Mouse (Mus musculus) thymus, postnatal 0 days (tissue): Measurements from ENCODE around the gene Gm19684. TPM values are rescaled to one million over a fixed set of nuclear protein-coding genes. Genes with fewer than 3 reads are reported as not detected.
"Not testable (repeated sequence)": the region's sequence is repeated elsewhere in the genome, so short reads cannot be mapped to it uniquely, and the experiment has no call there.

ENCODE experiments used
- DNase-seq: peaks from one replicate; pipeline ENCODE4 v3.0.0-alpha.2; 2015; ENCODE audit warnings: low spot score
- polyA plus RNA-seq: library from polyadenylated mRNA; unstranded; fragments of >200 nt; fragmentation: Nextera tagmentation; extraction: Ambion mirVana; gene quantifications from 2 replicates; pipeline ENCODE4 v1.2.1, GENCODE M21; 2015

The Gm19684 gene
- 0.48 and 0.57 TPM in 2 replicates for polyA plus RNA-seq

- DNase-seq: peak; percentile 94
Measured at GRCm38 (mm10) chr17:36121352-36122020, at the start of gene Gm19684. Gm19684 (plus strand) TSS chr17:36121678.

- DNase-seq: not testable (repeated sequence)
Measured at GRCm38 (mm10) chr17:36081901-36082300, 39.6 kb upstream of the Gm19684 start.

GRCm38 (mm10) chr17:36082519-36083232 lies 38.8 kb upstream of the Gm19684 start:
- DNase-seq: not testable (repeated sequence)

DNA sequence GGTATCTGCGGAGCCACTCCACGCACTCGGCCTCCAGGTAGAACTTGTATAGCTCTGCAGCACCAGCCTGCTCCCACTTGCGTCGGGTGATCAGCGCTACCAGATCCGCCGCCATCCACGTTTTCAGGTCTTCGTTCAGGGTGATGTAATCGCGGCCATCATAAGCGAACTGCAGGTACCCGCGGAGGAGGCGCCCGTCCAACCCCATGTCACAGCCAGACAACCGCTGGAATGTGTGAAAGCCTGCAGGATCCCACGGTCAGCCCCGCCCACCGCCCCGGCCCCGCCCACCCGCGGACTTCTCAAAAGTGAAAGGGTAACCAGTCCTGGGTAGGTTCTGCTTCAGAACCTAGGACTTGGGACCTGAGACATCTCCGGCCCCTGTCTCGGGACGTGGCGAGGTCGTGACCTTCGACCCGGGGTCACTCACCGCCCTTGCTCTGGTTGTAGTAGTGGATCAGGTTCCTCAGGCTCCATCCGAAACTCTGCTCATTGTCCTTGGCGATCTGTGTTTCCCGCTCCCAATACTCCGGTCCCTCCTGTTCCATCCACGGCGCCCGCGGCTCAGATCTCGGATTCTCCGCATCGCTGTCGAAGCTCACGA lies 38.1 kb upstream of the Gm19684 start:
- peak; percentile 21 for DNase-seq

- DNase-seq: peak; percentile 25
Measured at GRCm38 (mm10) chr17:36083870-36084451, 37.5 kb upstream of the Gm19684 start.

DNA sequence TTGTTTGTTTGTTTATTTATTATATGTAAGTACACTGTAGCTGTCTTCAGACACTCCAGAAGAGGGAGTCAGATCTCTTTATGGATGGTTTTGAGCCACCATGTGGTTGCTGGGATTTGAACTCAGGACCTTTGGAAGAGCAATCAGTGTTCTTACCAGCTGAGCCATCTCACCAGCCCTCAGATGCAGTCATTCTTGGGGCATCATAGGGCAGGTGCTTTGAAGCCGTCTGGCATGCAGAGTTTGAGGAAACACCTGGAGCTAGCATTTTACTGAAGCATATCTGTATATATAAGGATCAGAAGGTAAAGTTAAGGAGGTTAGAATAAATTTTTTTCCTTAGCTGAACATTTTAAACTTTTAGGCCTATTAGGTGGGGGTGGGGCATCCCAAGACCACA lies 35.5 kb upstream of the Gm19684 start:
- peak; percentile 67 for DNase-seq

DNA sequence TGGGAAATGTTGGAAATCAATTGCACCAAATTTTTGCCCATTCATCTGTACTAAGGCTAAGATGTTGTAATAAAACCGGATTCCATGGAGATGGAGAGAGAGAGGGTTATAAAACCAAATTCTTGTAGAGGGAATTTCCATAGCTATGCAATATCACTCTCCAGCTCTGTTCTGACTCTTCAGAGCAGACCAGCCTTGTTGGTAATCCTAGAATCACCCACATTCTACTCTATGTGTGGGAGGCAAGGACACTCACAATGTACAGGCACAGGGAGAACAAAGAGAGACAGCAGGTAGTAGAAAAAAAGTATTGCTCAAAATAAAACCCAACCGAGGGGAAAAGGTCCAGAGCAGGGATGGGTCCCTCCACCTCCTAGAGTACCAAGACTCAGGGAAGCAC lies 29.5 kb upstream of the Gm19684 start:
- DNase-seq: not testable (repeated sequence)

GRCm38 (mm10) chr17:36092520-36092919 lies 29.0 kb upstream of the Gm19684 start:
- DNase-seq: not testable (repeated sequence)

GRCm38 (mm10) chr17:36093936-36094335 lies 27.5 kb upstream of the Gm19684 start:
- no peak for DNase-seq

- DNase-seq: not testable (repeated sequence)
Measured at GRCm38 (mm10) chr17:36099603-36100002, 21.9 kb upstream of the Gm19684 start.

GRCm38 (mm10) chr17:36102091-36102490 lies 19.4 kb upstream of the Gm19684 start:
- DNase-seq: not testable (repeated sequence)

DNA sequence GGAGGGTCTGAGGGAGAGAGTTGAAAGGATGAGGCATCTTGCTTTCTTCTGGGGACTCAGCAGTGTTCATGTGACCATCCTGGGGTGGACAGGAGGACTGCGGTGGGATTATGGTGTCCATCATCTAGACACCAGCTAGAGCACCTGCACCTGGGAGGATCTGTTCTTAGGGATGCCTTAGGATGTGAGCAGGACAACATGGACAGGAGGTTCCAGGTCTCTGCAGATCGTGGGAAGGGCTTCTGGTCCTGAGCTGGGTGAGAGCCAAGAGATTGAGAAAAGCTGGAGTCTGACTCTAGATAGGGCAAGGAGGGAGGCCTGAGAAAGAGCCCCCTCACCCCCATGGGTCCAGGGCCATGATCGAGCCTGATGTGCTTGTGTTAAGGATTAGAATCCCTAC lies 11.3 kb upstream of the Gm19684 start:
- DNase-seq: not testable (repeated sequence)

DNA sequence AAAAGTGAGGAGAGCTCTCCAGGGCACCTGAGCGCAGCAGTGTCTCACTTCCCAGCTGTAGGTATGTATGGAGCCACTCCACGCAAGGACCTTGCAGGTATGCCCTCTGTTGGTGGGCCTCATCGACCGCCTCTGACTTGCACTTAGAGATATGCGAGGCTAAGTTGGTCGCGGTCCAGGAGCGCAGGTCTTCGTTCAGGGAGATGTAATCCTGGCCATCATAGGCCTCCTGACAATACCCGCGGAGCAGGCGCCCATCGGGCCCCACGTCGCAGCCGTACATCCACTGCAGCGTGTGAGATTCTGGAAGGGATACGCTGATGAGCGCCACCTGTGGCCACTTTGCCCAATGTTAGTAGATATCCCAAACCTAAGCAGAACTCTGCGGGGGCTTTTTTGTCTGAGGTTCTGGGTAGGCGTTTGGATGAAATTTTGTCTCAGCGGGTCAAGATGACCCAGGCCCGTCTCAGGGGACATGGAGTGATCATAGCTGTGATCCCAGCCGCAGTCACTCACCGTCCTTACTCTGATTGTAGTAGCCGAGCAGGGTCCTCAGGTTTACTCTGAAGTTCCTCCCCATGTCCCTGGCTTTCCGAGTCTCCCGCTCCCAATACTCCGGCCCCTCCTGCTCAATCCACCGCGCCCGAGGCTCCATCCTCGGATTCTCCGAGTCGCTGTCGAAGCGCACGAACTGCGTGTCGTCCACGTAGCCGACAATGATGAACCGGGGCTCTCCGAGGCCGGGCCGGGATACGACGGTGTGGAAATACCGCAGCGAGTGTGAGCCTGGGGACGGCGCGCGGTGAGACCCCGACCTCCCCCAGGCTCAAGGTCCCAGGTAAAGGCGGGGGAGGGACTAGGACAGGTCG lies 10.6 kb upstream of the Gm19684 start:
- DNase-seq: peak; percentile 45

- DNase-seq: peak; percentile 81
Measured at GRCm38 (mm10) chr17:36111510-36111868, 10.0 kb upstream of the Gm19684 start.

GRCm38 (mm10) chr17:36113979-36114593 lies 7.4 kb upstream of the Gm19684 start:
- peak; percentile 72 for DNase-seq

DNA sequence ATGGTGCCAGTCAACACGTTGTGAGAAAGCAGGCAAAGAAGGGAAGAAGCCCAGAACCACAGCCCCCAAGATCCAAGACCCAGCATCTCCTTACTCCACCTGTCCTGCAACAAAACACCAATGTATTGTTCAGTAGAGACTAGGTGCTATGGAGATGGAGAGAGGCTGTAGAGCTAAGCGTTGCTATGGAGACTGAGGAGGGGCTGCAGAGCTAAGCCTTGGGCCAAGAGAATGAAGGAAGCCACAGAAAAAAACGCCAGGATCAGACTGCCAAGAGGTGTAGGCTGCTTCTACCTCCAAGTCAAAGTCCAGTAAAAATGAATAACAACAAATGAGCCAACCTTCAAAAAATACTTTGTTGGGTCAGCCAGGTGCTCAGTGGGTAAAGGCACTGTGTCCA lies 4.9 kb upstream of the Gm19684 start:
- DNase-seq: not testable (repeated sequence)

GRCm38 (mm10) chr17:36120839-36121238 lies 639 bp upstream of the Gm19684 start:
- DNase-seq: not testable (repeated sequence)

- DNase-seq: not testable (repeated sequence)
Measured at GRCm38 (mm10) chr17:36124111-36124510, 2.6 kb downstream of the Gm19684 start.

- DNase-seq: not testable (repeated sequence)
Measured at GRCm38 (mm10) chr17:36128525-36128924, 7.0 kb downstream of the Gm19684 start.
